Mouse (Mus musculus) ES-Bruce4 (cell line): ENCODE data around the gene Prpf8.

Experiments used
- CTCF ChIP-seq: IDR thresholded peaks from one replicate; pipeline ENCODE4 v1.8.1; 2011; ENCODE audit warnings: low read depth, low read length
- EP300 ChIP-seq: IDR thresholded peaks from 2 replicates; pipeline ENCODE4 v1.6.1; 2011; ENCODE audit warnings: low read depth, low read length; ENCODE audit not compliant: insufficient read depth
- POLR2A ChIP-seq: IDR thresholded peaks from one replicate; pipeline ENCODE4 v1.8.1; 2011; ENCODE audit warnings: low read length; ENCODE audit not compliant: insufficient read depth

DNA sequence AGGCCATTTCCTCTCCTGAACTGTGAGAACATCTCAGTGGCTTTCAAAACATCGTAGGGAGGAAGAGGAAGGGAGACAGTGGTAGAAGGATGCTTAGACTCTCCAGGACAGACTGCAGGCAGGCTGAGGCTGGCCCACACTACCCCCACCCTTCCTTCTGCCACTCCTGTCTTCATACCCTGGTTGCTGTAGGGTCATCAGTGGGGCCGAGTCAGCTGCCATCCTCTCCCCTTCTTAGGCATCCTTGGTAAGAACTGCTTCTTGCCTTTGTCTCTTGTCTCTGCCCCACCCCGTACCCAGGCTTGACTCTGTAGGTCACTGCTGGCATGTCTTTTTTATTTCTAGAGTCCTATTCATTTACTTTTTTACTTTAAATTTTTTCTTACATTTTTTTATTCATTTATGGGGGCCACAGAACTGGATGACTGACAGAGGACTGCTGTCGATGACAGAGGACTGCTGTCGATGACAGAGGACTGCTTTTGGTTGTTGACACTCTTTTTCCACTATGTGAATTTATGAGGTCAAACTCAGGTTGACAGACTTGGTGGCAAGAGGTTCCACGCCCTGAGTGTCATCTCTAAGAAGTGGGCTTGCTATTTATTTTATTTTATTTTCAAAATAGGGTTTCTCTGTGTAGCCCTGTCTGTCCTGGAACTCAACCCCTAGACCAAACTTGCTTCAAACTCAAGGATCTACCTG is 46.8 kb downstream of the Prpf8 start:
- TF ChIP-seq POLR2A: no peak
- no peak for TF ChIP-seq EP300
- TF ChIP-seq CTCF: no peak
